Mouse (Mus musculus) mouse embryonic stem cell (cell line): ENCODE results near the gene Ak4.

ENCODE experiments used
- in situ Hi-C, 2 experiments: fragments of 300-500 bp; cut with MboI; formaldehyde crosslinking; loops; 1 replicate in 1 of 2; 3 replicates in 1 of 2; pipeline ENCODE4 v1.14.3; 2019 to 2020; ENCODE audit warnings: low sequenced_read_pairs in 2 of 2, low pct_unique_long_range_greater_than_20kb in 1 of 2, mixed read lengths in 1 of 2; ENCODE audit not compliant: unreplicated experiment in 1 of 2

Gene Ak4

DNA sequence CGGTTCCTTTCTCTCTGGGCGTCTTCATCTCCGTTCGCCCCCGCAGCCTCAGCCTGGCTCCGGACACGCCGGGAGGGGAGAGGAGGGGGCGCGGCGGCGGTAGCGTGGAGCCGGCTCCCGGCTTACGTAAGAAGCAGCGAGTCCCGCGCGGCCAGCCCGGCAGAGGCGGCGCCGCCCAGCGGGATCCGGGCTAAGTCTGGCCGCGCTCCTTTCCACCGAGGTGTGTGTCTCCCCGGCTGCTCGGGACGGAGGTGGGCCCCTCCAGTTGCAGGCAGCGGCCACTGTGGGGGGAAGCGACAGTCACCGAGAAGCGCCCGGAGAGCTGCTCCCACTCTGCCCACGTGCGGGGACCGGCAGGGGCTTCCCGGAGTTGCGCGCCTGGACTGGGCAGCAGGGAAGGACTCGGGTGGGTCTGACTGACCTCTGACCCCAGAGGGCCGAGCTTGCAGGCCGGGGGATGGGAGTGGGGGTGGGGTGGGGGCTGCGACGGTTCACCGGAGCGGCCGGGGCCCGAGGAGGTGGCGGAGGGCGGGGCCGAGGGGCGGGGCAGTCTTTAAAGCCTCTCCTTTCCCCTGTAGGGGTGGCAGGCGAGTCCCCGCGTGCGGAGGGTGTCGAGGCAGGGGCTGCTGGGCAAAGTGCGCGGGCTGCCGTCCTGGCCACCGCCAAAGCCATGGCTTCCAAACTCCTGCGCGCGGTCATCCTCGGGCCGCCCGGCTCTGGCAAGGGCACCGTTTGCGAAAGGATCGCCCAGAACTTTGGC is at the start of gene Ak4:
Ak4 (plus strand) TSS at position 127 of the 760 bp plus-strand sequence.
- in situ Hi-C loops: no loop called here

DNA sequence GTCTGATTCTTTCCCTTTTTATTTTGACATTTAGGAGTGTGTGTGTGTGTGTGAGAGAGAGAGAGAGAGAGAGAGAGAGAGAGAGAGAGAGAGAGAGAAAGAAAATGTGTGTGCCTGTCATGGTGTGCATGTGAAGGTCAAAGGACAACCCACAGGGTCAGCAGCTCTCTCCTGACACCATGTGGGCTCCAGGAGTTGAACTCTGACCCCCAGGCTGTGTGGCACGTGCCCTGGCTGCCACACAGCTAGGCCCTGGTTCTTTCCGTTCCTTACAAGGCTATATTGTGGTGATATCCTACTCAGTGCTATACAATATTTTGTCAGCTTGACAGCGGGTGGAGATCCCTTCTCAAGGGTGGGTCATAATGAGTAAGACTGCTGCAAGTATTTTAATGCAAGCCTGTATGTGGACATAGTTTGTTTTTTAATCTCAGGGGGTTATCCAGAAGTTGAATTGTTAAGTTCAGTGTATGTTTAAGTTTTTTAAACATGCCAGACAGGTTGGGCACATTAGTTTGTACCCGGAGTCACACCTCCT is 49.3 kb upstream of the Ak4 start:
- in situ Hi-C loops: loop anchor here in 1 of 2 experiments (25.0 kb wide), 1 partner anchor 517 kb away; the partner anchor contains the start of gene C130073F10Rik

DNA sequence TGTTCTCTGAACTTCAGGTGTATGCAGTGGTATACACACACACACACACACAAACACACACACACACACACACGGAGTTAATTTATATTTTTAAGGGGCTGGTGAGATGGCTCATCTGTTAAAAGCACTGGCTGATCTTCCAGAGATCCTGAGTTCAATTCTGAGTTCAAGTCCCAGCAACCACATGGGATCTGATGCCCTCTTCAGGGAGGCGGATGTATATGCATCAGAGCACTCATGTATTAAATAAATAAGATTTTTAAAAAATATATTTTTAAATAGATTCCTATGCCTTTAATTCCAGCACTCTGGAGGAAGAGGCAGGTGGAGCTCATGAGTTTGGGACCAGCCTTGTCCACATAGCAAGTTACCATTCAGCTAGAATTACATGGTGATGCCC is 46.8 kb upstream of the Ak4 start:
- in situ Hi-C loops: loop anchor here in 1 of 2 experiments (25.0 kb wide), 1 partner anchor 515 kb away; the partner anchor contains the start of gene C130073F10Rik

DNA sequence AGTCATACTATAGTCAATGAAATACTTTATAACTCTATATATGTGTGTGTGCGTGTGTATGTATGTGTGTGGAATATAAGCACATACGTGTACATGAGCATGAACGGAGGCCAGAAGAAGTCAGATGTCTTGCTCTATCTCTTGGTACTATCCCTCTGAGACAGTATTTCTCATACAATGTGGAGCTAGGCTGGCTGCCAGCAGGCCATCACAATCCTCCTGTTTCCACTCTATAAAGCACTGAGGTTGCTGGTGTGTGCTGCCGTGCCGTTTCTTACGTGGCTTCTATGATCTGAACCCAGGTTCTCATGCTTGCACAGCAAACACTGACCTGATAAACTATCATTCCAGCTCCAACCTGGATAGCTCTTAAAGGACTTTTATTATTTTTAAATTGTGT is 46.3 kb upstream of the Ak4 start:
- in situ Hi-C loops: loop anchor here in 1 of 2 experiments (25.0 kb wide), 1 partner anchor 515 kb away; the partner anchor contains the start of gene C130073F10Rik

DNA sequence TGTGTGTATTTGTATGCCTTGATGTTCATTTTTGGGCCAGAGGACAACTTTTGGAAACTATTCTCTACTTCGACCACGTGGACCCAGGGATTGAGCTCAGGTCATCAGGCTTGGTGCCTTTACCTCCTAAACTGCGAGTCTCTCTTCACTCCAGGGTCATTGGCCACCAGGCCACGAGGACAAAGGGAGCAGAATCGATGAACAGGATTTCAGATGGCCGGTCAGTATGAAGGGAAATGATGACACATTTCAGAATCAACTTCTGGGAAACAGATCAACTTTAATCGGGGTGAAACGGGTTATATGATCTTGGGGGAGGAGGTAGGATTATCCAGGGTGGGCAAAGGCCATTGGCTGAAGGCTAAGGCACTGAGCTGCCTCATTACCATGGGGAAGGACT is 45.0 kb upstream of the Ak4 start:
- in situ Hi-C loops: loop anchor here in 1 of 2 experiments (25.0 kb wide), 1 partner anchor 513 kb away; the partner anchor contains the start of gene C130073F10Rik

DNA sequence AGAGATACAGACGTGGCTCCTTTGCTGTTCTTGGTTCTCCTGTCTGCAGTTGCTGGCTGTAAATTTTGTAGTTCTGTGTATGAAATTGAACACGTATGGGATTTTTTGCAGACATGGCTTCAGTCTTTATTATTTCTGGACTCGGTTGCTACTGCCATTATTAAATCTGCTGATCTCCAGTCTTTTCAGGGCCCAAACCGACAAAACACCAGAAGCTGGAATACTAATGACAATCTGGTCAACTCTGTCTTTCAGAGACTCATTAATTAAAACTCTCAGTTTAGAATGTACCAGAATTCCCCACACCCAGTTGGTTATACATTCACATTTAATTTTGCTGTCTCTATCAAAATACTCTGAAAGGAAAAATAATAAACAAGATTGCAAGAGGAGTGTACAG is 42.2 kb upstream of the Ak4 start:
- in situ Hi-C loops: no loop called here

DNA sequence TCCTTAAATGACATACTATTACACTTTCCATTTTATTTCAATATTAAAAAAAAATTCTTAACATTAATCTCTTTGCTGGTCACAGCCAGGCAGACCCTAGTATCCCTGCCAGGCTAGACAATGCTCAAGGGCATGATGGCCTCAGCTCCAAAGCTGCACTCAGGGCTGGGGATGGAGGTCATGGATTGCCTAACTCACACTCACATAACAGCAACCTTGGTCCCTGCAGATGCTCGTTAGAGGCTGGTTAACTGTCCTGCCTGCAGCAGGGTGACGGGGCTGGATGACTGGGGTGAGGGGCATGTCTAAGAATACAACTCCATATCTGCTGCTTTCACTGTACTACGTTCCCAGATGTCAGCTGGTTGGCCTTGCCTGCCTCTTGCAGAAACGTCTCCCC is 40.8 kb upstream of the Ak4 start:
- in situ Hi-C loops: no loop called here

DNA sequence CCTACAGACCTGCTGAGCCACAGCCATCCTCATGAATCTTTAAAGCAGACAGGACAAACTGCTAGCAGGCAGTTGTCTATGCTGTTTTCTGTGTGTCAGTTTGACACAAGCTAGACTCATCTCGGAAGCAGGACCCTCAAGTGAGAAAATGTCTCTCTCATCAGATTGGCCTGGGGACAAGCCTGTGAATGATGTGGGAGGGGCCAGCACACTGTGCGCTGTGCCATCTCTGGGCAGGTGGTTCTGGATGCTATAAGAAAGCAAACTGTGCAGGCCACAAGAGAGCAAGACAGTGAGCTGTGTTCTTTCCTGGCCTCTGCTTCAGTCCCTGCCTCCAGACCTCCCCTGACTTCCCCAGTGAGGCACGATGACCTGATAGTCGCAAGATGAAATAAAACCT is 40.3 kb upstream of the Ak4 start:
- in situ Hi-C loops: no loop called here

DNA sequence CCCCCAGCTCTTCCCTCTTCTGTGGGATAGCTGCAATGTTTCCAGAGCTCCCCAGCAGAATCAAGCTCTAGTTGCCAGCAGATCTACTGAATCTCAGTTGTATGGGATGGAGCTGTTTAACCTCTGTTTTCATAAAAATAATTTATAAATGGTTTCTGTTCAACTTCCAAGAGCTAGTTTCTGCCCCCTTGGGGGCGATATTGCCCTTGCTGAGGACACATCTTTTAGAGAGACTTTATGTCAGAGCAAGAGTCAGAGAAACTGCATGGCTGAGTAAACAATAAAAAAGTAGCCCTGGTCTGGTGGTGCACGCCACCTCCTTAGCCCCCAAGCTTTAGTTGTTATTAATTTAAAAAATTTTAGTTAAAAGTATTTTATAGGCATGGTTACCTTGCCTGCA is 34.1 kb upstream of the Ak4 start:
- in situ Hi-C loops: loop anchor here in 1 of 2 experiments (5.0 kb wide), 1 partner anchor 72 kb away; no protein-coding TSS in a partner anchor

DNA sequence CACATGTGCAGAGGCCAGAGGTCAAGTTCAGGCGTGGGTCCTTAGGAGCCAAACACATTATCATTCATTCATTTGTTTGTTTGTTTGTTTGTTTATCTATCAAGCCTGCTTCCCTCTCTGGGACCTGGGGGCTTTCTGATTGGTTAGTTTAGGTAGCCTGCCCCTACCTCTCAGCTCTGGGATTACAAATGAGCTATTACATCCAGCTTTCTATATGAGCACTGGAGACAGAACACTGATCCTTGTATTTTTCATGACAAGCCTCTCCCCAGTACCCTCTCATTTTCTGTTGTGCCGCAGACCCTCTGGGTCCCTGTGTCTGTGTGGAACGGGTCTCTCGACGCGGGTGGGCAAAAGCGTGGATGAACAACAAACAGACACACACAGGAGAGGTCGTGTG is 30.8 kb upstream of the Ak4 start:
- in situ Hi-C loops: loop anchor here in 1 of 2 experiments (5.0 kb wide), 1 partner anchor 69 kb away; no protein-coding TSS in a partner anchor

DNA sequence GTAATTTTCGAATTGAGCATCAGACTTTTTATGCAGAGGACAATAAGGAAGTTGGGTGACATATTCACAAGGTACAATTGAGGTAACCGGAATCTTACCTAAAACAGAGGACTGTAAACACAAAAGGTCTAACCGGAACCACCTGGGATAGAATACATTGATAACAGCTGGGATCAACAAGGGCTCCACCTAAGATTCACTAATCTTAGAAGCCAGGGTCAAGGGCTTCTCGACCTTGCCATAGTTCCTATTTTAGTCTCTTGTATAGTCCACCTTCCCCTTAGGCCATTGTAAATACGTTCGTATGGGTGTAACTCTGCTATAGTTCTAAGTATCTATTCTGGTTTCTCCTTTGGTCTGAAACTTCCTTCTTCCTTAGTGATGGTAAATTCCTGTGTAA is 30.4 kb upstream of the Ak4 start:
- in situ Hi-C loops: loop anchor here in 1 of 2 experiments (5.0 kb wide), 1 partner anchor 69 kb away; no protein-coding TSS in a partner anchor

DNA sequence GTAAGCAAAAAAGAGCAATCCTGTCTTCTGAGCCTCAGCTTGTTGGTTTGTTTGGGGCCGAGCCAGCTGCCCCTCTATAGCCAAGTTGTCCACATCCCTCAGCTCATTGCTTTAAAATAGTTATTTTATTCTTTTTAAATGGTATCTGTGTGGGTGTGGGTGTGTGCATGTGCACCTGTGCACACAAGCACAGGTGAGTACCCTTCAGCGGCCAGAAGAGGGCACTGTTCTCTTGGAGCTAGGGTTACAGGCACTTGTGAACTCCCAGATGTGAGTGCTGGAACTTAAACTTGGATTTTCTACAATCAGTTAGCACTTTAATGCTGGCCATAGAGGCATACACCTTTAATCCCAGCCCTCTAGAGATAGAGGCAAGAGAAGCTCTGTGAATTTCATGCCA is 26.8 kb upstream of the Ak4 start:
- in situ Hi-C loops: no loop called here

DNA sequence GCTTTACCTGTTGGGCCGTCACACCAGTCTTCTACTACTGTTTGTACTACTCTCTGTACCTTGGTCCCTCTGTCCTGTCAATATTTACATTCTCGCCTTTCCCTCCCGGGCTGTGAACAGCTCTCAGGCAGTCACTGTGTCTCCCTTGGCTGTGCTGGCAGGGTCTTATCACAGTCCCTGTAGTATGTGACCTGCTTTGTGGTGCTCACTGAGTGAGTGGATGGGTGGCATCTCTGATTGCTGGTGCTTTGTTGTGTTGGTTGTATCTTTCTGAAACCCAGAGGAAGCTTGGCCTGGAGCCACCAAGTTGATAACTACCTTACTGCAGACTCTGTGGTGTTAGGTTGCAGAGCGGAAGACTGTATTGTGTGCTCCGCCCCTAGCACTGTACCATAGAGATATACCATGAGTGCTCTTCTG is 25.8 kb upstream of the Ak4 start:
- in situ Hi-C loops: no loop called here

DNA sequence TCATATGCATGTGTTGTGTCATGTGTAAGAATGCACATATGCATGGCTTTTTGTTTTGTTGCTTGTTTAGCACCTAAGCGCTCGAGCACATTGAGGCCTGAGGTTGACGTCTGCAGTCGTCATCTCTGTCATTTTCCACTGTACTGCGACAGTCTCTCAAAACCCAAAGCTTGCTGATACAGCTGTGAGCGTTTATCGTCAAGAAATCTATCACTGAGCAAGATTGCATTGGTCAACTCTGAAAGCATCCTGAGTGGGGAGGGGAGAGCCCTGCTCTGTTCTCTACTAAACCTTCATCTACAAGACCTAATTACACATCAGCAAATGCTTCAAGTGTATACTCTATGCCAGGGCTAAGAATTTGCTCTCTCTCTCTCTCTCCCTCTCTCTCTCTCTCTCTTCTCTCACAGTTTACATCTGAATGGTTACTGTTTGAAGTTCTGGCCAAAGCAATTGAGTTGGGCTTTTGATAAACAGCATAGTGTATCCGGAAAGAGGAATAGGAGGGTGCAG is 24.0 kb upstream of the Ak4 start:
- in situ Hi-C loops: no loop called here

DNA sequence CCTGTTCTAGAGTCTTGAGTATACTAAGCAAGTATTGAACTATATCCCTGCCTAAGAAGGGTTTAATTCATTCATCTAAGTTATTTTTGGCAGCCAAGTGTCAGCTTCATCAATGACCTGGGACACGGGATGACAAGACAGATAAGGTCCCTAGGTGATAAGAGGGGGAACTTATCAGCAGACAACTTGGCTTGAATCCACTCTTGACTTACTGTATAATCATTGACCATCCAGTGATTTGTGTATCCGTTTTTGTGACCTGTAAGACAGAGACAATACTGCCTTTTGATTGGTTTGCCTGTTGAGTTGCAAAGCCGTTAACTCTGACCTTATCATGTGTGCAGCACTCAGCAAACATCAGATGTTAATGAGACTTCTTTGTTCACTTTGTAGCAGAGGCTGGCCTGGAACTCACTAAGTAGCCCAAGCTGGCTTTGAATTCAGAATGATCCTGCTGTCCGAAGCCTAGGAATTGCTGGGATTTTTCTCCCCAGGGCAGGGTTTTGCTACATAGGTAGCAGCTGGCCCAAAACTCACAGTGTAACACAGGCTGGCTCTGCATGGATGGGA is 19.0 kb upstream of the Ak4 start:
- in situ Hi-C loops: no loop called here

DNA sequence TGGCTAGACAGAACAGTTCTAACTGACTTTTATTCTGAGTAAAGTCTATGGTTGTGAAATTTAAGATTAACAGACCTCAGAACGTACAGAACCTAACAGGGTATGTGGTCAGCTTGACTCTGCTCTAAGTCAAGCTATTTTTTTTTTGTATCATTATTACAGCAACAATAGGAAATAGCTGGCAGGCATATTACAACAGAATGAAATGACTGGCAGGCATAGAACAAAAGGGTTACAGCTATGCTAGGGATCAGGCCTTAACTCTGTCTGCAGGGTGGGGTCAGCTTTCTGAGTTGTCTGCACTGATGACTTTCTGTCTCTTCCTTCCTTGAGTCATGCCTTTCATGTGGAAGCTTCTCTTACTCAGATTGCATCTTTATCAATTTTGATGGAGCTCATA is 17.1 kb upstream of the Ak4 start:
- in situ Hi-C loops: no loop called here

DNA sequence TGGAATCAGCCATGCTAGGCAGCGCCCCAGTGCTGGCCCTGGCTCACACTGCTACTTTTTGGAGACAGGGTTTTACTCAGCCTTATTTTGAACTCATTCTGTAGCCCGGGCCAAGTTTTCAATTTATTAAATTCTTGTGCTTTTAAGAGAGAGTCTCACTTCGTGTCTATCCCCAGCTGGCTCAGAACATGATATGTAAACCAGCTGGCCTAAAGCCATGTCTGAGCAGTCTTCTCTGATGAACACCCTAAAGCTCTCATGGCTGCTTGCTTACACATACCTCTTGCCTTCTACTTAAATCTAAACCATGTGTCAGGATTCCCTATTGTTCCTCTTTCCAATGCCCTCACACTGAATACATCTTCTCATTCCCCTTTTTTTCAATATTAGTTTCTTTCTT is 14.2 kb upstream of the Ak4 start:
- in situ Hi-C loops: no loop called here

DNA sequence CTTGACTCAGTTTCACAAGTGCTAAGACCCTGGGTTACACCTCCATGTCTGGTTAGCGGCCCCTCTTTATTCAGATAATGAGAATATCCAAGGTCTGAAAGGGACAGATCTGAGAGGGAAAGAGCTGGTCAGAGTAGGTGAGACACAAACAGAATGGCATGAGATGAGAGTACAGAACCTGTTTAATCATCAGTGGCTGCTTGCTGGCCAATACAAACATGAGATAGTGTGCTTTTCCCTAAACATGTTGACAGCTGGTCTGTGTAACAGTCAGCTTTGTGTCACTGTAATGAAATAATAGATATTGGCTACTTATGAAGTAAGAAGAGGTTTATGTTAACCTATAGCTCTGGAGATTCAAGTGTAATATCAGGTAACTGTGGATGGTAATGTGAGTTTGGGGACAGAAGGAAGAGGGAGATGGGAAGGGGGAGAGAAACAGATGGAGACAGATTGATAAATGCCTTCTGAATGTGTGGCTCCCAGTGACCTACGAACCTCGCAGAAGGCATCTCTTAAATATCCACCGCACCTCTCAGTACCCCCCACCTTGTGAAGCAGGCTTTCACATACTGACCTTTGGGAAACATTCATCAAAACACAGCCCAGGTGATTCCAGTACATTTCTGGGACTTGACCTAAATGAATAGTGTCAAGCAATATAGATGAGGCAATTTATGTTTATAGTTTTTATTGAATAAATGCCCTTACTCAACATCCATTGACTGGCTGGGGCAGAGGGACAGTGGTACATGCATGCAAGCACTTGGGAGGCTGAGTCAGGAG is 12.5 kb upstream of the Ak4 start:
- in situ Hi-C loops: no loop called here

DNA sequence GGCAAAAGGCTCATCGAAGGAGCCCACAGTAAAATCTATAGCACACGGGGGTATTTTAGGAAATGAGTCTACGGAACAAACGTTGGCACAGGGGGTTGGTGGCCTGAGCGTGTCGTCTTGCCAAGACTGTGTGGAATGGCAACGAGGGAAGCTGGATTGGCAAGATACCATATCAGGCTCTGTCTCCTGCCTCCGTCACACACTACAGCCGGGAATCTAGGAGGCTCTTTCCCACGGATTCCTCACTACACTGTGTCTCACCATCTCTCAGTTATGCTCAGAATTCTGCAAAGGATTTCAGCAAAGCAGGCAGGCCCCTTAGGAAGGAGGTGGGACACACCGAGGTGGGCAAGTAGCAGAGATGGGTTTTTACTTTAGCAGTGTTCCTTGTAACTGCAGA is 2.1 kb upstream of the Ak4 start:
- in situ Hi-C loops: no loop called here
